Mouse (Mus musculus): ENCODE data around the gene Gm21985.

DNA sequence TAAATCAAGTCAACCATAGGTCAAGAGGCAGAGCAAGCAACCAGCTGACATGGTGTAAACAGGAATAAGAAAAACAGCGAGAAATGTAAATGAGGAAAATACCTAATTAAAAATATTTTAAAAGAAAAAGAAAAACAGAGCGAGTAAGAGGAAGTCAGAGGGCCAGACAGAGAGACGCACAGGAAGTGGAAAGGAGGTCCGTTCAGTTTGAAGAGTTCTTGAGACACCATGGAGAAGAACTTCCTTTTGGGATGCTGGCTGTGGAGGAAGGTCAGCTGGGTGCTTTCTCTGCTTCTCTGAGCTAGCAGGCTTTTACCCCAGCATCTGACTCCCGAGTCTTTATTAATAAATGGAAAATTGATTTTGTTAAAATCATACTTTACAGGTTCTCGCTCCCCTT lies 48.5 kb upstream of the Gm21985 start:
- no peak for TF ChIP-seq CTCF (IDR thresholded peaks at IDR 0.05)
- no peak for TF ChIP-seq EP300 (IDR thresholded peaks at IDR 0.05)
